Mouse (Mus musculus) olfactory bulb, adult 2 months (tissue): Measurements from ENCODE around the gene Zfyve27.

Experiments used
- CTCF ChIP-seq: fragments of 200-500 bp; IDR thresholded peaks from 2 replicates; pipeline ENCODE4 v1.5.1; 2012; ENCODE audit warnings: low read depth, mild to moderate bottlenecking, low read length, moderate library complexity; ENCODE audit not compliant: insufficient read depth
- POLR2A ChIP-seq: fragments of 200-500 bp; IDR thresholded peaks from 2 replicates; pipeline ENCODE4 v1.6.1; 2012; ENCODE audit warnings: mild to moderate bottlenecking, low read depth, low read length, moderate library complexity; ENCODE audit not compliant: insufficient read depth

DNA sequence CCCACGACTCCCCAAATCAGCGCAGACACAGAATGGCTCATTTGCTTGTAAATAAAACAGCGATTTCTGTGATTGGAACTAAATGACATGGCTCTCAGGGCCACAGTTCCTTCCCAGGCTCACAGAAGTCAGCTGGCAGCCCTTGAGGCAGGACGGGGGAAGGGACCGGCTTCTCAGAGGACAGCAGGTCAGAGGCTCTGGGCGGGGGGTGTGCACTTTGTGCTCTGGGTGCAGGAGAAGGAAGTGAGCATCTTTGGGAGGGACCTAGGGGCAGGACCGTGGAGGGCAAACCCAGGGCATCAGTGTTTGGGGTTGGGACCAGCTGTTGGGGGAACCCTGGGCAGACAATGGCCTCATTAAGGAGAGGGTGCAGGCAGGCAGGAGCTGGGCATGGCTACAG, 45.7 kb downstream of the Zfyve27 start:
- TF ChIP-seq CTCF, result no peak
- TF ChIP-seq POLR2A, result no peak
